Mouse (Mus musculus) stomach, embryonic 15.5 days (tissue): ENCODE measurements at regions not wholly inside any gene's neighbourhood (a gene's known extent, or its start where the extent isn't known, plus 50 kb on each side); places are given as distances from the start of the nearest gene placed in this dataset.

Experiments used
- ATAC-seq: fragments of 200-750 bp; cut with Nextera tagmentation; 2 replicates; pipeline ENCODE4 v1.8.0; 2017; ENCODE audit warnings: low read depth, moderate number of reproducible peaks, moderate TSS enrichment; ENCODE audit not compliant: insufficient read depth, low FRiP score
- H3K27ac ChIP-seq: fragments of 300-500 bp; sonication (generic); 2 replicates; pipeline ENCODE4 v1.5.1; 2015; ENCODE audit warnings: mild to moderate bottlenecking, inconsistent platforms
- H3K27me3 ChIP-seq: fragments of 300-500 bp; sonication (generic); replicated peaks from 2 replicates; pipeline ENCODE4 v1.6.1; 2015; ENCODE audit warnings: inconsistent platforms
- H3K36me3 ChIP-seq: fragments of 300-500 bp; sonication (generic); 2 replicates; pipeline ENCODE4 v1.6.1; 2015; ENCODE audit warnings: inconsistent platforms
- H3K4me1 ChIP-seq: fragments of 300-500 bp; sonication (generic); 2 replicates; pipeline ENCODE4 v1.6.1; 2015; ENCODE audit warnings: inconsistent platforms
- H3K4me2 ChIP-seq: fragments of 300-500 bp; sonication (generic); 2 replicates; pipeline ENCODE4 v1.6.1; 2015; ENCODE audit warnings: mild to moderate bottlenecking, inconsistent platforms
- H3K4me3 ChIP-seq: fragments of 300-500 bp; sonication (generic); replicated peaks from 2 replicates; pipeline ENCODE4 v1.5.1; 2015; ENCODE audit warnings: inconsistent platforms
- H3K9ac ChIP-seq: fragments of 300-500 bp; sonication (generic); 2 replicates; pipeline ENCODE4 v1.6.1; 2015; ENCODE audit warnings: inconsistent platforms
- H3K9me3 ChIP-seq: fragments of 300-500 bp; sonication (generic); 2 replicates; pipeline ENCODE4 v1.6.1; 2016; ENCODE audit warnings: inconsistent platforms
- WGBS: fragments of 180-500 bp; shearing (Covaris S2); methylation state at CpG from one replicate; pipeline ENCODE4 v1.1.7; 2015; 5-methylcytosine and 5-hydroxymethylcytosine counted together

DNA sequence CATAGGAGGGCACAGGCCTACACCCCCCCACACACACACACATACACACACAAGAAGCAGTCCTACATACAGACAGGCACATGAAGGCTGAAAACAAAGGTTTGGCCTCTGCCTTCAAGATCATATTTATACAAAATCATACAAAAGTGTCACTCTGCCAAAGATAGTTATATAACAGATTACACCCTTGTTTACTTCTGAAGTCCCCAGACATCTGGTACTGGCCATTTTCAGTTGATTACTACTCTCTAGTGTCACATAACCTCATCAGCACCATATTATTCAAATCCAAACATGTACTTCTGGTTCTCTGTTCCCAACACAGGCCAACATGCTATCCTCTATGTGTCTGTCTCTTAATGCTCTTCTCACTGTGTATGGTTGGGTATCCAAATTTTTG lies 619.7 kb downstream of the Nova1 start:
- no peaks in the 10 kb centered on the region for H3K9me3 ChIP-seq
- no peak overlapping the region for H3K4me2 ChIP-seq
- ATAC-seq, result no peak
- H3K4me3 ChIP-seq, result no peak overlapping the region
- no peaks in the 10 kb centered on the region for H3K4me1 ChIP-seq
- no peaks in the 10 kb centered on the region for H3K36me3 ChIP-seq
- no peak overlapping the region for H3K27ac ChIP-seq
- H3K27me3 ChIP-seq, result no peaks in the 10 kb centered on the region
- no peak overlapping the region for H3K9ac ChIP-seq

DNA sequence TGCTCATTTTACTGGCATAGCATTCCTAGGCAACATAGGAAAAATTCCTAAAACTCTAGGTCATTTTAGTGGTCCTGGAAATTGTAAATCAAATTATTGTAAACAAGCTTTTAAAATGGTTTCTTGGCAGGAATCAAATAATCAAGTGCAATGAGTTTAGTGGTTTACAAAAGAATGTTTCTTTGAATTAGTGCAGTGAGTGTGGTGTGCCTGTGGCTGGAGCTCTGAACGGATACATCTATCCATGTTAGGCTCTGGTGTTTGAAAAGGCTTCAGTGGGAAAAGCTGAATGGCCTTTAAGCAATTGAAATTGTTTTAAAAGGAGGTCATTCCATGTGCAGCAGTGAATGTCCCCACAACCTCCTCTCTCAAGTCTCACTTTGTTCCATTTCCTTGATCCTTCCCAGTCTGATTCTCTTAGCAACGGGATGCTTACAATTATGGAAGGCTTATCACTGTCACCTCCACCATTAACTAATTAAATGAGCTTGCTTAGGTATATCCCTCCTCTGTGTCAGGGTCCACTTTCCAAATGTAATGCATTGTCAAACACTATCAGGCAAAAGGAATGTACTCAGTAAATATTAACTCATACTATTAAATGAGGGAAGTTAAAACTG lies 621.1 kb downstream of the Nova1 start:
- ATAC-seq, result no peak

DNA sequence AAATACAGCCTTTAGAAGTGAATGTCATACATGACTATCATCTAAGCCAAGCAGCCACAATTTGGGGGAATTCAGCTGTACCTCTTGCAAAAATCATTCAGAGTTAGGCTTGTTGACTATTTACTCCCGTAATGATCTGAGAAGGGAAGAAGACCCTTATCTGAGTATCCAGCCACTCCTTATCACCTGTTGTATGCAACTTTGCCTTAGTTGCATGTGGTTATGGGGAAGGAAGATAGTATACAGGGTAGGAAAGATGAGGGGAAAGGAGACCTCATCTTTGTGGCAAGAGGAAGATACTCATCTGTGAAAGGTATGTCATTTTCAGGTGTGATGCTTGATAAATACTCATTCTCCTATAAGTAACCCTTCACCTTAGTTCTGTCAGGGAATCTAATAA lies 624.6 kb downstream of the Nova1 start:
- H3K4me3 ChIP-seq, result no peak overlapping the region
- H3K9ac ChIP-seq, result no peak overlapping the region
- H3K9me3 ChIP-seq, result no peaks in the 10 kb centered on the region
- no peak overlapping the region for H3K4me2 ChIP-seq
- no peak for ATAC-seq
- 84% methylated on average over 1 of the region's 1 CpGs for WGBS
- no peak overlapping the region for H3K27ac ChIP-seq
- no peaks in the 10 kb centered on the region for H3K27me3 ChIP-seq
- H3K4me1 ChIP-seq, result no peaks in the 10 kb centered on the region
- H3K36me3 ChIP-seq, result no peaks in the 10 kb centered on the region

More for the DNA sequence above, 621.1 kb downstream of the Nova1 start:
- H3K9me3 ChIP-seq, result no peaks in the 10 kb centered on the region
- H3K9ac ChIP-seq, result no peak overlapping the region
- no peak overlapping the region for H3K4me3 ChIP-seq
- H3K36me3 ChIP-seq, result no peaks in the 10 kb centered on the region
- H3K27ac ChIP-seq, result no peak overlapping the region
- WGBS, result 21% methylated on average over 2 of the region's 2 CpGs
- H3K4me1 ChIP-seq, result no peaks in the 10 kb centered on the region
- no peaks in the 10 kb centered on the region for H3K27me3 ChIP-seq
- H3K4me2 ChIP-seq, result no peak overlapping the region
